Mouse (Mus musculus): Measurements from ENCODE around the gene Tmem189. TPM values are rescaled to one million over a fixed set of nuclear protein-coding genes. Genes with fewer than 3 reads are reported as not detected.

Tmem189 gene
- total and polyA plus RNA-seq, 2 experiments, result 4.8 to 19.6 TPM

- Histone ChIP-seq H3K36me3 (ENCODE audit: control insufficient read depth, insufficient read depth, low read length) (no peaks in the 10 kb centered on the region), H3K27ac (replicated peaks; ENCODE audit: insufficient read depth, low read depth, low read length) (no peak overlapping the region)
- 97% methylated on average over 10 of the region's 10 CpGs for WGBS
Measured at GRCm38 (mm10) chr2:167725879-167726278, 36.3 kb upstream of the Tmem189 start.

DNA sequence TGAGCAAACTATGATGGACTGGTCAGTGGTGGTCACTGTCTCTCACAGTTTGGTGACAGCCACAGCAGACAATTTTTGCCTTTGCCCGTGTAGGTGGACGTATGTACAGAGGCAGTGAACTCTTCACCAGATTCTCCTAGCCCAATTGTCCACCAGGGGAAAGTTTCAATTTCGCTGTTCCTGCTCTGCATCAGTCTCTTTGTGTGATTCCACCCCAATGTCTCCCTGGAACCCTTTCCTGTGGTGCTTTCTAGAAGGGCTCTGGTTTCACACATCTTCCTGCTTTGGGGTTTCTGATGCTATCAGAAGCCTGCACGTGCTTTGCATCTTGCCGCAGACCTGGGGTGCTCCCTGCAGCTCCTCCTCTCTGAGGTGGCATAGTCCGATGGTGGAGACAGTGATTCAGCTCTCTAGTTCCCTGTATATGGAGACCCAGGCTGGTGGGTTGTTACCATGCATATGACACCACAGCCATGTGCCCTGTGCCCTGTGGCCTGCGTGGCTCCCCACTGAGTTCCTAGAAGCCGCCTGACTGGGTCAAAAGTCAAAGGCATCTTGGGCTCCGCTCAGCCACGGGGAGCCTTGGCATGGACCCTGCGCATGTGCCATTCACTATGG, 34.1 kb upstream of the Tmem189 start:
- H3K27ac ChIP-seq (replicated peaks; ENCODE audit: insufficient read depth, low read depth, low read length), result peak overlapping the region; percentile 84; the same call in 1 of the 2 replicates

More at GRCm38 (mm10) chr2:167725879-167726278, 36.3 kb upstream of the Tmem189 start:
- DNase-seq (ENCODE audit: extremely low read depth, low read depth, low spot score), result no peak
- TF ChIP-seq POLR2A (IDR thresholded peaks at IDR 0.05; ENCODE audit: extremely low read depth, insufficient read depth, low read length) (no peak), CTCF (IDR thresholded peaks at IDR 0.05; ENCODE audit: low read depth, low read length) (no peak)
- no peak overlapping the region for H3K4me3 ChIP-seq (ENCODE audit: insufficient read depth, low read depth, low read length)
- H3K79me2 ChIP-seq (ENCODE audit: control insufficient read depth, insufficient read depth, low read length), result no peaks in the 10 kb centered on the region
- H3K4me1 ChIP-seq (ENCODE audit: control insufficient read depth, insufficient read depth, low read length), result peaks cover 13% of the 10 kb centered on the region
- H3K9ac ChIP-seq (ENCODE audit: low read depth, low read length), result no peak overlapping the region
- no peaks in the 10 kb centered on the region for H3K27me3 ChIP-seq (ENCODE audit: control insufficient read depth, insufficient read depth, low read length)

DNA sequence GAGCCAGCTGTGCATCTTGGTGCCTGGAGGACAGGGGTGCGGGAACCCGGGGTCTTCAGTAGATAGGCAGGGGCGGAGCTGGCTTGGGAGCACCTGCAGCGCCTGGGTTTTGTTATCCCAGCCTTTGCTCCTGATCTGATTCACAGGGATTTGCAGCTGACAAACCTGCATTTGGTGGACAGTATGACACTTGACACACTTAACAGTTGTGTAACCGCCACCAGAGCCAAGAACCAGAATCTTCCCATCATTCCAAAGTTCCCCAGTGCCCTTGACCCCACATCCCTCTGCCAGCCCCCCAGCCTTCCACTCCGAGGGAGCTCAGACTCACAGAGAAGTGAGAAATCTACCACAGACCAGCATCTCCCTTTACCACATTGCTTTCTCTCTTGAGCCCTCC, 32.9 kb upstream of the Tmem189 start:
- WGBS, result 24% methylated on average over 6 of the region's 6 CpGs
- Histone ChIP-seq H3K27ac (replicated peaks; ENCODE audit: insufficient read depth, low read depth, low read length) (peak overlapping the region; percentile 84), H3K79me2 (ENCODE audit: control insufficient read depth, insufficient read depth, low read length) (no peaks in the 10 kb centered on the region), H3K27me3 (ENCODE audit: control insufficient read depth, insufficient read depth, low read length) (no peaks in the 10 kb centered on the region), H3K9ac (ENCODE audit: low read depth, low read length) (peak overlapping the region; percentile 28; the same call in 1 of the 2 replicates), H3K4me1 (ENCODE audit: control insufficient read depth, insufficient read depth, low read length) (peaks cover 22% of the 10 kb centered on the region), H3K36me3 (ENCODE audit: control insufficient read depth, insufficient read depth, low read length) (no peaks in the 10 kb centered on the region), H3K4me3 (ENCODE audit: insufficient read depth, low read depth, low read length) (no peak overlapping the region)
- no peak for TF ChIP-seq POLR2A (IDR thresholded peaks at IDR 0.05; ENCODE audit: extremely low read depth, insufficient read depth, low read length)
- TF ChIP-seq CTCF (IDR thresholded peaks at IDR 0.05; ENCODE audit: low read depth, low read length), result no peak
- DNase-seq (ENCODE audit: extremely low read depth, low read depth, low spot score), result peak; percentile 81

More for the DNA sequence above, 34.1 kb upstream of the Tmem189 start:
- no peaks in the 10 kb centered on the region for H3K36me3 ChIP-seq (ENCODE audit: control insufficient read depth, insufficient read depth, low read length)
- peaks cover 20% of the 10 kb centered on the region for H3K4me1 ChIP-seq (ENCODE audit: control insufficient read depth, insufficient read depth, low read length)
- no peaks in the 10 kb centered on the region for H3K27me3 ChIP-seq (ENCODE audit: control insufficient read depth, insufficient read depth, low read length)
- TF ChIP-seq POLR2A (IDR thresholded peaks at IDR 0.05; ENCODE audit: extremely low read depth, insufficient read depth, low read length) (no peak), CTCF (IDR thresholded peaks at IDR 0.05; ENCODE audit: low read depth, low read length) (no peak)
- 83% methylated on average over 11 of the region's 11 CpGs for WGBS
- no peak for DNase-seq (ENCODE audit: extremely low read depth, low read depth, low spot score)
- H3K79me2 ChIP-seq (ENCODE audit: control insufficient read depth, insufficient read depth, low read length), result no peaks in the 10 kb centered on the region
- no peak overlapping the region for H3K9ac ChIP-seq (ENCODE audit: low read depth, low read length)
- H3K4me3 ChIP-seq (ENCODE audit: insufficient read depth, low read depth, low read length), result no peak overlapping the region

DNA sequence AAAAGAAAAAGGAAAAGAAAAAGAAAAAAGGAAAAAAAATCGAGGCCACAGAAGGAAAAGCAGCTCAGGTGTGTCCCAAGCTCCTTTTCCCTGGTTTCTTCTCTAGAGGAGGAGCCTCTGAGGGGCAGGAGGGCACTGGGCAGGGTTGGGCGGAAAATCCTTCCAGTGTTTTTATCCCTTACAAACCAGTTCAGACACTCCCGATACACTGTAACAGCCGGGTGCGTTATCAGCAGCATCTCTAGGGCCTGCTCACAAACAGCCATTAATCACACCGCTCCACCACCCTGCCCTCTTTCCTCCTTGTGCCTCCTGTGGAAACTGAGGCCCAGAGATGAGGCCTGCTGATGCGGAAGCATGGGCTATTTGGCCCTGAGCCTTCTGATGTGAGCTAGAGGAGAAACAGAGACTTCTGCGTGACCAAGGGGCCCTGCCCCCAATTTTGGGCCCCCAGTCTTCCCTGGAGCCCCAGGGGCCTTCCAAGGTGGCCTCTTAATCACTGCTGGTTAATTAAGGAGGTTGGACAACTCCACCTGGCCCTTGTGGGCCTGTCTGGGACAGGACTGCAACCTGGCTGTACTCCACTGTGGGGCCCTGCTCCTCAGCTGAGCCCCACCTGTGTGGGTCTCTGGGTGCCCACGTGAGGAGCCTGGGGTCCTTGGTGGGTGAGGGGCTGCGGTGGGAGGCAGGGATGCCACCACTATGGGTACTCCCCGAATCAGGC, 31.7 kb upstream of the Tmem189 start:
- peak overlapping the region; percentile 75; the same call in 1 of the 2 replicates for H3K27ac ChIP-seq (replicated peaks; ENCODE audit: insufficient read depth, low read depth, low read length)
- peak overlapping the region; percentile 0; the same call in 1 of the 2 replicates for H3K9ac ChIP-seq (ENCODE audit: low read depth, low read length)
- TF ChIP-seq CTCF (IDR thresholded peaks at IDR 0.05; ENCODE audit: low read depth, low read length), result no peak
- no peak for TF ChIP-seq POLR2A (IDR thresholded peaks at IDR 0.05; ENCODE audit: extremely low read depth, insufficient read depth, low read length)
- H3K4me1 ChIP-seq (ENCODE audit: control insufficient read depth, insufficient read depth, low read length), result peaks cover 22% of the 10 kb centered on the region
- H3K4me3 ChIP-seq (ENCODE audit: insufficient read depth, low read depth, low read length), result no peak overlapping the region
- H3K27me3 ChIP-seq (ENCODE audit: control insufficient read depth, insufficient read depth, low read length), result no peaks in the 10 kb centered on the region
- H3K79me2 ChIP-seq (ENCODE audit: control insufficient read depth, insufficient read depth, low read length), result no peaks in the 10 kb centered on the region
- DNase-seq (ENCODE audit: extremely low read depth, low read depth, low spot score), result no peak
- WGBS, result 90% methylated on average over 11 of the region's 11 CpGs
- no peaks in the 10 kb centered on the region for H3K36me3 ChIP-seq (ENCODE audit: control insufficient read depth, insufficient read depth, low read length)

DNA sequence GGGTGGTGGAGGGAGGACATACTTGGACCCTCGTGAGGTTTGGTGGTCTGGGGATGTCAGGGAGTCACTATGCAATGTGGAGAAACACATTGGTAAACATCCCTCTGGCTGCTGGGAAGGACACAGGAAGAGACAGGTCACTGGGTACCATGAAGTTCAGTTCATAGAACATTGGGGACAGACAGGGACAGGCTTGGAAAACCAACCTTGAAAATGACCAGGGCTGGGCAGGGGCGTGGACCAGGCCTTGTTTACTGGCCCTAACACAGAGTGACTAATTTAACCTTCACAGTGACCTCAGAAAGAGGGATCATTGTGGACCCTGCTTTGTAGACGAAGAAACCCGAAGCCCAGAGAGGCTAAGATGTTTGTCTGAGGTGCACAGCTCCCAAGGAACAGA, 29.9 kb upstream of the Tmem189 start:
- TF ChIP-seq CTCF (IDR thresholded peaks at IDR 0.05; ENCODE audit: low read depth, low read length), result no peak
- no peak for TF ChIP-seq POLR2A (IDR thresholded peaks at IDR 0.05; ENCODE audit: extremely low read depth, insufficient read depth, low read length)
- no peaks in the 10 kb centered on the region for H3K79me2 ChIP-seq (ENCODE audit: control insufficient read depth, insufficient read depth, low read length)
- peaks cover 27% of the 10 kb centered on the region for H3K4me1 ChIP-seq (ENCODE audit: control insufficient read depth, insufficient read depth, low read length)
- no peak overlapping the region for H3K4me3 ChIP-seq (ENCODE audit: insufficient read depth, low read depth, low read length)
- WGBS, result 27% methylated on average over 4 of the region's 4 CpGs
- no peaks in the 10 kb centered on the region for H3K36me3 ChIP-seq (ENCODE audit: control insufficient read depth, insufficient read depth, low read length)
- H3K27me3 ChIP-seq (ENCODE audit: control insufficient read depth, insufficient read depth, low read length), result no peaks in the 10 kb centered on the region
- H3K9ac ChIP-seq (ENCODE audit: low read depth, low read length), result peak overlapping the region; percentile 36; the same call in 1 of the 2 replicates
- peak; percentile 67 for DNase-seq (ENCODE audit: extremely low read depth, low read depth, low spot score)
- H3K27ac ChIP-seq (replicated peaks; ENCODE audit: insufficient read depth, low read depth, low read length), result peak overlapping the region; percentile 72

Data from liver, adult 2 months (tissue).